Mouse (Mus musculus) limb, embryonic 10.5 days (tissue): Measurements from ENCODE around the gene Capn3. TPM values are rescaled to one million over a fixed set of nuclear protein-coding genes. Genes with fewer than 3 reads are reported as not detected.

Source experiments
- DNase-seq: peaks from one replicate; pipeline ENCODE4 v3.0.0-alpha.2; 2017; ENCODE audit warnings: low spot score
- H3K27ac ChIP-seq: fragments of 300-500 bp; sonication (generic); 2 replicates; pipeline ENCODE4 v1.5.1; 2016; ENCODE audit warnings: mild to moderate bottlenecking
- H3K27me3 ChIP-seq: fragments of 300-500 bp; sonication (generic); 2 replicates; pipeline ENCODE4 v1.6.1; 2016; ENCODE audit warnings: low read depth, mild to moderate bottlenecking; ENCODE audit not compliant: poor library complexity, severe bottlenecking
- H3K36me3 ChIP-seq: fragments of 300-500 bp; sonication (generic); 2 replicates; pipeline ENCODE4 v1.6.1; 2016; ENCODE audit warnings: mild to moderate bottlenecking, moderate library complexity
- H3K4me1 ChIP-seq: fragments of 300-500 bp; sonication (generic); 2 replicates; pipeline ENCODE4 v1.6.1; 2016
- H3K4me3 ChIP-seq: fragments of 300-500 bp; sonication (generic); 2 replicates; pipeline ENCODE4 v1.5.1; 2016; ENCODE audit warnings: mild to moderate bottlenecking, moderate library complexity
- H3K9me3 ChIP-seq: fragments of 300-500 bp; sonication (generic); replicated peaks from 2 replicates; pipeline ENCODE4 v1.6.1; 2016; ENCODE audit warnings: mild to moderate bottlenecking
- WGBS: fragments of 180-500 bp; shearing (Covaris S2); methylation state at CpG from one replicate; pipeline ENCODE4 v1.1.7; 2016; 5-methylcytosine and 5-hydroxymethylcytosine counted together
- polyA plus RNA-seq: library from polyadenylated mRNA; unstranded; fragments of >200 nt; fragmentation: Nextera tagmentation; extraction: Ambion mirVana; gene quantifications from 2 replicates; pipeline ENCODE4 v1.2.1, GENCODE M21; 2016

Capn3 gene
- polyA plus RNA-seq, 1 experiment from 2014 or later = 0.30 TPM

GRCm38 (mm10) chr2:120539778-120540208 is 84.0 kb downstream of the Capn3 start:
- no peak for DNase-seq
- WGBS = 68% methylated on average over 1 of the region's 1 CpGs
- no peak overlapping the region for H3K4me3 ChIP-seq
- H3K27me3 ChIP-seq = no peaks in the 10 kb centered on the region
- H3K36me3 ChIP-seq = peaks cover 62% of the 10 kb centered on the region
- H3K9me3 ChIP-seq = no peaks in the 10 kb centered on the region
- no peaks in the 10 kb centered on the region for H3K4me1 ChIP-seq
- no peak overlapping the region for H3K27ac ChIP-seq

DNA sequence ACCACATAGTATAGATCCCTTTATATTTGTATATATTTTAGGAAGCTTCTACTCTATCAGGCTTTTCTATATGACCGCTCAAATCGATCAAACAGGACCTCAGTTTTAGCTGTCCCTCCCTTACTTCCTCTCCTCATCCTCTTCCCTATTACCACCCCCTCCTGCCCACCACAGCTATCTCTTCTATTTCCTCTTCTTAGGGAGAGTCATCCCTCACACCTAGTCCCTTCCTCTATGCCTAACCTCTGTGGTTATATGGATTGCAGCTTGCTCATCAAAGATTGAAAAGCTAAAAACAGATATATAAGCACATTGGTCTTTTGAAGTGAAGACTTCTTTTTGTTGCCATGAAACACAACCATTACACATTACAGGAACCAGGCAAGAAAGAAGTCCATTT is 88.9 kb downstream of the Capn3 start:
- H3K27ac ChIP-seq = no peak overlapping the region
- DNase-seq = no peak
- H3K4me1 ChIP-seq = no peaks in the 10 kb centered on the region
- H3K4me3 ChIP-seq = no peak overlapping the region
- 97% methylated on average over 2 of the region's 2 CpGs for WGBS
- H3K36me3 ChIP-seq = peaks cover 63% of the 10 kb centered on the region
- H3K9me3 ChIP-seq = no peaks in the 10 kb centered on the region
- H3K27me3 ChIP-seq = no peaks in the 10 kb centered on the region

Other genes starting within 250 kb of the Capn3 start
- gene Pla2g4e, start 210.7 kb upstream of the Capn3 start, polyA plus RNA-seq = not detected in 2 replicates
- 0.04 and 0.05 TPM in 2 replicates for gene Pla2g4d, start 166.8 kb upstream of the Capn3 start, polyA plus RNA-seq
- not detected in 2 replicates for gene Pla2g4f, start 141.9 kb upstream of the Capn3 start, polyA plus RNA-seq
- 22.0 and 28.0 TPM in 2 replicates for gene Vps39, start 102.9 kb upstream of the Capn3 start, polyA plus RNA-seq
- 5.7 and 7.3 TPM in 2 replicates for gene Ganc, start 52.1 kb upstream of the Capn3 start, polyA plus RNA-seq
- gene Tmem87a, start 51.9 kb upstream of the Capn3 start, polyA plus RNA-seq = 4.9 and 6.8 TPM in 2 replicates
- gene Zfp106, start 107.8 kb downstream of the Capn3 start, polyA plus RNA-seq = 75.8 and 81.0 TPM in 2 replicates
- gene Snap23, start 111.7 kb downstream of the Capn3 start, polyA plus RNA-seq = 60.2 and 62.6 TPM in 2 replicates
- 34.5 and 35.9 TPM in 2 replicates for gene Haus2, start 153.4 kb downstream of the Capn3 start, polyA plus RNA-seq
- gene Lrrc57, start 153.5 kb downstream of the Capn3 start, polyA plus RNA-seq = 24.7 and 31.0 TPM in 2 replicates
- gene Stard9, start 173.1 kb downstream of the Capn3 start, polyA plus RNA-seq = 2.2 and 3.1 TPM in 2 replicates